Comparison of ENCODE assay signal across 8 mouse cellular contexts in the genomic region with DNA sequence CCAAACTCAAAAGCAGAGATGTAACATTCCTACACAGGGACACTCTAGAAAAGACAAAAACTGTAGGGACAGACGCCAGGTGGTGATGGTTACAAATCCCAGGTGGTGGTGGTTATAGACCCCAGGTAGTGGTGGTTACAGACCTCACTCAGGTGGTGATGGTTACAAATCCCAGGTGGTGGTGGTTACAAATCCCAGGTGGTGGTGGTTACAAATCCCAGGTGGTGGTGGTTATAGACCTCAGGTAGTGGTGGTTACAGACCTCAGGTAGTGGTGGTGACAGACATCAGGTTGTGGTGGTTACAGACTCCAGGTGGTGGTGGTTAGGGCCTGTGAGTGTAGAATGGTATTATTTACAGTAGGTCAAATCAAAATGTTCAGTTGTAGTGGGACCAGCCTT. TPM values are rescaled to one million over a fixed set of nuclear protein-coding genes. Genes with fewer than 3 reads are reported as not detected.
A peak's percentile ranks its signal among the peaks of the same experiment; 100 is the strongest.
DNase-seq lines count a peak whose midpoint lies in the region; ATAC-seq and TF ChIP-seq lines count a peak whose summit lies in the region.

No protein-coding gene starts in this region.

- no peaks in the 10 kb centered on the region; the same call in 1 of the 2 replicates for H3K36me3 ChIP-seq in forebrain, embryonic 16.5 days (ENCODE audit: control insufficient read depth, insufficient read depth)
- H3K36me3 ChIP-seq in liver, embryonic 14.5 days (replicated peaks; ENCODE audit: control insufficient read depth, insufficient read depth, low read depth), result no peaks in the 10 kb centered on the region
- H3K36me3 ChIP-seq in stomach, embryonic 15.5 days, result 0 out of 2 replicates have a peak, but pooled peaks cover 2% of the 10 kb centered on the region

- 97% methylated on average over 1 of the region's 1 CpGs for WGBS in forebrain, embryonic 16.5 days
- 55% methylated on average over 1 of the region's 1 CpGs for WGBS in liver, embryonic 14.5 days (ENCODE audit: insufficient replicate concordance)
- 69% methylated on average over 1 of the region's 1 CpGs for WGBS in stomach, embryonic 15.5 days

- H3K27ac ChIP-seq in forebrain, embryonic 16.5 days (ENCODE audit: low read length), result no peak overlapping the region
- no peak overlapping the region for H3K27ac ChIP-seq in liver, embryonic 14.5 days
- H3K27ac ChIP-seq in stomach, embryonic 15.5 days, result no peak overlapping the region

- peaks cover 8% of the 10 kb centered on the region; the same call in 1 of the 2 replicates for H3K4me1 ChIP-seq in forebrain, embryonic 16.5 days (replicated peaks; ENCODE audit: control insufficient read depth, insufficient read depth, low read length)
- peaks cover 0 to 5% of the 10 kb centered on the region in 2 experiments; a peak in 1 of 4 replicates for H3K4me1 ChIP-seq in liver, embryonic 14.5 days (replicated peaks; ENCODE audit: control insufficient read depth in 2 of 2, insufficient read depth in 2 of 2, low read length in 1 of 2)
- no peaks in the 10 kb centered on the region; the same call in 1 of the 2 replicates for H3K4me1 ChIP-seq in stomach, embryonic 15.5 days

- DNase-seq in 3T3-L1 (ENCODE audit: low read depth, low spot score), result peak; percentile 14
- DNase-seq in liver, embryonic 14.5 days (ENCODE audit: low read depth in 3 of 3, low spot score in 3 of 3), result peak in 2 of 3 experiments; percentile 16 to 25
- no peak for DNase-seq in thymus, postnatal 36 days
- no peak for DNase-seq in ovary, adult 18-20 months (ENCODE audit: low spot score)
- DNase-seq in right cerebral cortex, adult 2 months (ENCODE audit: low spot score in 2 of 2), result no peak

- no peak overlapping the region for H3K9ac ChIP-seq in forebrain, embryonic 16.5 days (replicated peaks; ENCODE audit: low read depth, low read length)
- no peak overlapping the region for H3K9ac ChIP-seq in liver, embryonic 14.5 days (replicated peaks)
- H3K9ac ChIP-seq in stomach, embryonic 15.5 days, result no peak overlapping the region

- peak; percentile 55 for ATAC-seq in CD4-positive, CD25-positive, alpha-beta regulatory T cell, adult 4 months
- peak; percentile 85 for ATAC-seq in forebrain, embryonic 16.5 days
- peak; percentile 80 for ATAC-seq in liver, embryonic 14.5 days (ENCODE audit: insufficient read depth)
- ATAC-seq in stomach, embryonic 15.5 days (ENCODE audit: insufficient read depth, low FRiP score, low read depth), result peak; percentile 96

- TF ChIP-seq EP300 in liver, embryonic 14.5 days (IDR thresholded peaks at IDR 0.05; ENCODE audit: low read depth), result no peak

- no peak overlapping the region for H3K4me2 ChIP-seq in forebrain, embryonic 16.5 days (ENCODE audit: low read length)
- no peak overlapping the region for H3K4me2 ChIP-seq in liver, embryonic 14.5 days (ENCODE audit: low read depth)
- H3K4me2 ChIP-seq in stomach, embryonic 15.5 days, result no peak overlapping the region

- no peaks in the 10 kb centered on the region for H3K27me3 ChIP-seq in forebrain, embryonic 16.5 days (replicated peaks; ENCODE audit: control insufficient read depth, insufficient read depth, low read length)
- H3K27me3 ChIP-seq in liver, embryonic 14.5 days (ENCODE audit: control insufficient read depth, insufficient read depth, low read length), result no peaks in the 10 kb centered on the region
- no peaks in the 10 kb centered on the region for H3K27me3 ChIP-seq in stomach, embryonic 15.5 days (replicated peaks)

- no peak overlapping the region for H3K4me3 ChIP-seq in forebrain, embryonic 16.5 days (replicated peaks; ENCODE audit: low read length)
- H3K4me3 ChIP-seq in liver, embryonic 14.5 days (ENCODE audit: insufficient read depth in 1 of 2, low read depth in 2 of 2, low read length in 2 of 2), result no peak overlapping the region
- H3K4me3 ChIP-seq in stomach, embryonic 15.5 days (replicated peaks), result no peak overlapping the region

- no peaks in the 10 kb centered on the region for H3K9me3 ChIP-seq in forebrain, embryonic 16.5 days (ENCODE audit: control insufficient read depth, low read length)
- no peaks in the 10 kb centered on the region for H3K9me3 ChIP-seq in liver, embryonic 14.5 days (ENCODE audit: control insufficient read depth, low read length)
- H3K9me3 ChIP-seq in stomach, embryonic 15.5 days, result no peaks in the 10 kb centered on the region

- TF ChIP-seq CTCF in liver, embryonic 14.5 days (IDR thresholded peaks at IDR 0.05; ENCODE audit: low read depth), result no peak

RNA-seq across cellular contexts. Expression of gene Lmbrd1, which starts 5.5 kb away (rescaled TPM):
- 100 to 1,000 TPM in 1 of 2 experiments, 10 to 100 TPM in 1; 66.4 to 124 TPM for polyA plus RNA-seq in CD4-positive, CD25-positive, alpha-beta regulatory T cell, adult 4 months (2017; shearing (Covaris generic))
- polyA plus RNA-seq in forebrain, embryonic 16.5 days (2015; fragmentation: Nextera tagmentation; extraction: Ambion mirVana), result 44.2 and 48.0 TPM in 2 replicates
- 3.8 and 5.9 TPM in 2 replicates for polyA plus RNA-seq in liver, embryonic 14.5 days (2012; rRNA removed)
- 12.6 and 13.9 TPM in 2 replicates for polyA plus RNA-seq in liver, embryonic 14.5 days (2014; fragmentation: Nextera tagmentation; extraction: Ambion mirVana)
- polyA plus RNA-seq in stomach, embryonic 15.5 days (2015; fragmentation: Nextera tagmentation; extraction: Ambion mirVana), result 35.0 and 36.5 TPM in 2 replicates

Comparison
In these comparisons a context has a peak if more than half of its experiments do, and no peak if none do; other contexts are left out.
1. DNase-seq: peak in 3T3-L1 (single experiment) and liver, embryonic 14.5 days (2 of 3); none in thymus, postnatal 36 days (0 of 2), ovary, adult 18-20 months (single experiment) and right cerebral cortex, adult 2 months (0 of 2).
2. Peak in every context shown above with its lines, with median percentiles within 50 percentile points of each other: ATAC-seq.